Mouse (Mus musculus) neural tube, embryonic 12.5 days (tissue): ENCODE data around the gene Coq5. TPM values are rescaled to one million over a fixed set of nuclear protein-coding genes. Genes with fewer than 3 reads are reported as not detected.
A peak's percentile ranks its signal among the peaks of the same experiment; 100 is the strongest.

Source experiments
- ATAC-seq: fragments of 200-750 bp; cut with Nextera tagmentation; 2 replicates; pipeline ENCODE4 v1.8.0; 2017; ENCODE audit warnings: low read depth, mild to moderate bottlenecking, moderate TSS enrichment, moderate library complexity; ENCODE audit not compliant: low FRiP score
- H3K27ac ChIP-seq: fragments of 300-500 bp; sonication (generic); 2 replicates; pipeline ENCODE4 v1.5.1; 2016
- H3K27me3 ChIP-seq: fragments of 300-500 bp; sonication (generic); replicated peaks from 2 replicates; pipeline ENCODE4 v1.6.1; 2016; ENCODE audit warnings: mild to moderate bottlenecking
- H3K36me3 ChIP-seq: fragments of 300-500 bp; sonication (generic); 2 replicates; pipeline ENCODE4 v1.6.1; 2016; ENCODE audit warnings: mild to moderate bottlenecking
- H3K4me1 ChIP-seq: fragments of 300-500 bp; sonication (generic); 2 replicates; pipeline ENCODE4 v1.6.1; 2016
- H3K4me2 ChIP-seq: fragments of 300-500 bp; sonication (generic); replicated peaks from 2 replicates; pipeline ENCODE4 v1.6.1; 2016; ENCODE audit warnings: mild to moderate bottlenecking
- H3K4me3 ChIP-seq: fragments of 300-500 bp; sonication (generic); 2 replicates; pipeline ENCODE4 v1.5.1; 2016
- H3K9ac ChIP-seq: fragments of 300-500 bp; sonication (generic); 2 replicates; pipeline ENCODE4 v1.6.1; 2016; ENCODE audit warnings: mild to moderate bottlenecking
- H3K9me3 ChIP-seq: fragments of 300-500 bp; sonication (generic); 2 replicates; pipeline ENCODE4 v1.6.1; 2016; ENCODE audit warnings: mild to moderate bottlenecking
- WGBS: fragments of 180-500 bp; shearing (Covaris S2); methylation state at CpG from one replicate; pipeline ENCODE4 v1.1.7; 2016; 5-methylcytosine and 5-hydroxymethylcytosine counted together
- polyA plus RNA-seq: library from polyadenylated mRNA; unstranded; fragments of >200 nt; fragmentation: Nextera tagmentation; extraction: Ambion mirVana; gene quantifications from 2 replicates; pipeline ENCODE4 v1.2.1, GENCODE M21; 2016

Gene Coq5
- polyA plus RNA-seq, result 54.1 and 55.6 TPM in 2 replicates

GRCm38 (mm10) chr5:115279226-115280049 is at the start of gene Coq5:
Gene Coq5 (plus strand): TSS chr5:115279666.
- WGBS, result 3% methylated on average over 45 of the region's 45 CpGs
- Histone ChIP-seq H3K4me3 (peak within 1 kb of the TSS; percentile 82), H3K9ac (peak within 1 kb of the TSS; percentile 70), H3K4me2 (peak within 1 kb of the TSS; percentile 89), H3K4me1 (peaks cover 7% of the 10 kb centered on the region), H3K27ac (0 out of 2 replicates have a peak within 1 kb of the TSS, but pooled peaks have one; percentile 1), H3K36me3 (peaks cover 15% of the 10 kb centered on the region), H3K9me3 (no peaks in the 10 kb centered on the region), H3K27me3 (no peaks in the 10 kb centered on the region)
- peak; percentile 78 for ATAC-seq

- WGBS, result 60% methylated on average over 15 of the region's 15 CpGs
- H3K27ac ChIP-seq, result no peak overlapping the region
- H3K9ac ChIP-seq, result no peak overlapping the region
- peaks cover 16% of the 10 kb centered on the region for H3K4me1 ChIP-seq
- ATAC-seq, result no peak
- H3K27me3 ChIP-seq, result peaks cover 4% of the 10 kb centered on the region; the same call in 1 of the 2 replicates
- no peak overlapping the region for H3K4me3 ChIP-seq
- H3K9me3 ChIP-seq, result no peaks in the 10 kb centered on the region
- H3K4me2 ChIP-seq, result no peak overlapping the region
- no peaks in the 10 kb centered on the region for H3K36me3 ChIP-seq
Observed at GRCm38 (mm10) chr5:115230830-115231551, 48.5 kb upstream of the Coq5 start.

GRCm38 (mm10) chr5:115231552-115232120 is 47.8 kb upstream of the Coq5 start:
- H3K4me3 ChIP-seq, result no peak overlapping the region
- peaks cover 4% of the 10 kb centered on the region; the same call in 1 of the 2 replicates for H3K27me3 ChIP-seq
- no peak overlapping the region for H3K27ac ChIP-seq
- 51% methylated on average over 16 of the region's 16 CpGs for WGBS
- no peak overlapping the region for H3K4me2 ChIP-seq
- no peaks in the 10 kb centered on the region for H3K36me3 ChIP-seq
- no peak for ATAC-seq
- H3K4me1 ChIP-seq, result peaks cover 16% of the 10 kb centered on the region
- no peak overlapping the region; the same call in 1 of the 2 replicates for H3K9ac ChIP-seq
- no peaks in the 10 kb centered on the region for H3K9me3 ChIP-seq

GRCm38 (mm10) chr5:115232516-115232915 is 47.0 kb upstream of the Coq5 start:
- 65% methylated on average over 6 of the region's 6 CpGs for WGBS
- Histone ChIP-seq H3K9ac (no peak overlapping the region), H3K9me3 (no peaks in the 10 kb centered on the region), H3K4me1 (peaks cover 16% of the 10 kb centered on the region), H3K27ac (no peak overlapping the region), H3K36me3 (no peaks in the 10 kb centered on the region), H3K4me3 (no peak overlapping the region), H3K27me3 (peaks cover 4% of the 10 kb centered on the region; the same call in 1 of the 2 replicates), H3K4me2 (no peak overlapping the region)
- no peak for ATAC-seq

GRCm38 (mm10) chr5:115233031-115233780 is 46.3 kb upstream of the Coq5 start:
- Histone ChIP-seq H3K27me3 (peaks cover 4% of the 10 kb centered on the region; the same call in 1 of the 2 replicates), H3K36me3 (no peaks in the 10 kb centered on the region), H3K27ac (no peak overlapping the region), H3K9me3 (no peaks in the 10 kb centered on the region), H3K4me1 (peaks cover 16% of the 10 kb centered on the region), H3K4me2 (no peak overlapping the region), H3K4me3 (no peak overlapping the region), H3K9ac (no peak overlapping the region)
- WGBS, result 93% methylated on average over 14 of the region's 14 CpGs
- ATAC-seq, result no peak

- Histone ChIP-seq H3K27me3 (peaks cover 4% of the 10 kb centered on the region; the same call in 1 of the 2 replicates), H3K27ac (no peak overlapping the region), H3K36me3 (no peaks in the 10 kb centered on the region), H3K4me1 (peaks cover 22% of the 10 kb centered on the region), H3K9ac (no peak overlapping the region), H3K4me3 (no peak overlapping the region), H3K4me2 (no peak overlapping the region), H3K9me3 (no peaks in the 10 kb centered on the region)
- ATAC-seq, result no peak
- WGBS, result 43% methylated on average over 6 of the region's 6 CpGs
Observed at GRCm38 (mm10) chr5:115234519-115234918, 44.9 kb upstream of the Coq5 start.

- Histone ChIP-seq H3K36me3 (peaks cover 8% of the 10 kb centered on the region), H3K27ac (no peak overlapping the region), H3K9me3 (no peaks in the 10 kb centered on the region), H3K4me1 (peaks cover 22% of the 10 kb centered on the region), H3K27me3 (peaks cover 4% of the 10 kb centered on the region; the same call in 1 of the 2 replicates), H3K9ac (peak overlapping the region; percentile 61), H3K4me3 (peak overlapping the region; percentile 46), H3K4me2 (peak overlapping the region; percentile 81)
- WGBS, result under 1% methylated on average over 45 of the region's 45 CpGs
- peak; percentile 41 for ATAC-seq
Observed at GRCm38 (mm10) chr5:115235323-115235771, 44.1 kb upstream of the Coq5 start.

- H3K4me2 ChIP-seq, result peak within 1 kb of the TSS; percentile 81
- peaks cover 22% of the 10 kb centered on the region for H3K4me1 ChIP-seq
- peaks cover 4% of the 10 kb centered on the region; the same call in 1 of the 2 replicates for H3K27me3 ChIP-seq
- H3K36me3 ChIP-seq, result peaks cover 12% of the 10 kb centered on the region
- peak within 1 kb of the TSS; percentile 46 for H3K4me3 ChIP-seq
- peak within 1 kb of the TSS; percentile 61 for H3K9ac ChIP-seq
- H3K27ac ChIP-seq, result no peak within 1 kb of the TSS
- H3K9me3 ChIP-seq, result no peaks in the 10 kb centered on the region
- ATAC-seq, result peak; percentile 73
- WGBS, result 1% methylated on average over 21 of the region's 21 CpGs
Observed at GRCm38 (mm10) chr5:115235786-115236263, 43.6 kb upstream of the Coq5 start, which contains the start of gene Pop5. Gene Pop5 (plus strand): TSS chr5:115235836.

GRCm38 (mm10) chr5:115237803-115238728 is 41.4 kb upstream of the Coq5 start:
- Histone ChIP-seq H3K27ac (0 out of 2 replicates have a peak overlapping the region, but pooled peaks have one; percentile 32), H3K4me3 (peak overlapping the region; percentile 86), H3K4me1 (peaks cover 16% of the 10 kb centered on the region), H3K27me3 (peaks cover 4% of the 10 kb centered on the region; the same call in 1 of the 2 replicates), H3K9me3 (no peaks in the 10 kb centered on the region), H3K9ac (peak overlapping the region; percentile 85), H3K36me3 (peaks cover 35% of the 10 kb centered on the region), H3K4me2 (peak overlapping the region; percentile 92)
- WGBS, result under 1% methylated on average over 88 of the region's 88 CpGs
- ATAC-seq, result peak; percentile 53

- Histone ChIP-seq H3K27ac (no peak overlapping the region), H3K9me3 (no peaks in the 10 kb centered on the region), H3K36me3 (peaks cover 42% of the 10 kb centered on the region), H3K27me3 (peaks cover 4% of the 10 kb centered on the region; the same call in 1 of the 2 replicates), H3K4me3 (peak overlapping the region; percentile 86), H3K4me2 (peak overlapping the region; percentile 92), H3K9ac (0 out of 2 replicates have a peak overlapping the region, but pooled peaks have one; percentile 85), H3K4me1 (peaks cover 16% of the 10 kb centered on the region)
- WGBS, result 5% methylated on average over 11 of the region's 11 CpGs
- ATAC-seq, result no peak
Observed at GRCm38 (mm10) chr5:115238729-115239195, 40.7 kb upstream of the Coq5 start.
